Mouse (Mus musculus) inflammation-experienced regulatory T-cells, adult 6 months (primary cell): ENCODE measurements around the gene Cybc1. TPM values are rescaled to one million over a fixed set of nuclear protein-coding genes. Genes with fewer than 3 reads are reported as not detected.

Experiments used
- ATAC-seq: one replicate; pipeline ENCODE4 v1.8.0; 2017
- polyA plus RNA-seq, 3 experiments: library from polyadenylated mRNA; unstranded; fragments of 100-300 nt; shearing (Covaris generic); gene quantifications; one replicate each; pipeline ENCODE4 v1.2.1; 2017

Gene Cybc1
- 10 to 100 TPM; 78.0 to 95.8 (median 86.5) TPM for polyA plus RNA-seq

- peak; percentile 99 for ATAC-seq
Measured at GRCm38 (mm10) chr11:121229018-121229439, at the start of gene Cybc1. Gene Cybc1 (minus strand): TSS chr11:121229322.

- ATAC-seq = no peak
Measured at GRCm38 (mm10) chr11:121278011-121278410, 48.9 kb upstream of the Cybc1 start.

GRCm38 (mm10) chr11:121277516-121277915 is 48.4 kb upstream of the Cybc1 start:
- no peak for ATAC-seq

GRCm38 (mm10) chr11:121261074-121261473 is 32.0 kb upstream of the Cybc1 start:
- no peak for ATAC-seq

GRCm38 (mm10) chr11:121260211-121260906 is 31.2 kb upstream of the Cybc1 start:
- ATAC-seq = no peak

GRCm38 (mm10) chr11:121259160-121260100 is 30.3 kb upstream of the Cybc1 start, which contains the start of gene Foxk2:
Gene Foxk2 (plus strand): TSS chr11:121259990.
- peak; percentile 96 for ATAC-seq

- no peak for ATAC-seq
Measured at GRCm38 (mm10) chr11:121250196-121250595, 21.1 kb upstream of the Cybc1 start.

GRCm38 (mm10) chr11:121239669-121240068 is 10.5 kb upstream of the Cybc1 start:
- ATAC-seq = no peak

- ATAC-seq = no peak
Measured at GRCm38 (mm10) chr11:121237345-121238128, 8.4 kb upstream of the Cybc1 start.

GRCm38 (mm10) chr11:121236564-121237344 is 7.6 kb upstream of the Cybc1 start, which contains the start of gene Narf:
Gene Narf (plus strand): TSS chr11:121237253.
- peak; percentile 94 for ATAC-seq

GRCm38 (mm10) chr11:121235475-121236238 is 6.5 kb upstream of the Cybc1 start:
- ATAC-seq = no peak

GRCm38 (mm10) chr11:121232706-121233105 is 3.6 kb upstream of the Cybc1 start:
- no peak for ATAC-seq

GRCm38 (mm10) chr11:121231628-121232291 is 2.6 kb upstream of the Cybc1 start:
- ATAC-seq = no peak

- no peak for ATAC-seq
Measured at GRCm38 (mm10) chr11:121231191-121231590, 2.1 kb upstream of the Cybc1 start.

- ATAC-seq = peak; percentile 21
Measured at GRCm38 (mm10) chr11:121228129-121229017, 749 bp downstream of the Cybc1 start.

GRCm38 (mm10) chr11:121221321-121222010 is 7.7 kb downstream of the Cybc1 start:
- no peak for ATAC-seq

- ATAC-seq = no peak
Measured at GRCm38 (mm10) chr11:121220771-121221170, 8.4 kb downstream of the Cybc1 start.

GRCm38 (mm10) chr11:121219776-121220175 is 9.3 kb downstream of the Cybc1 start:
- no peak for ATAC-seq

- no peak for ATAC-seq
Measured at GRCm38 (mm10) chr11:121216831-121217230, 12.3 kb downstream of the Cybc1 start.
